Mouse (Mus musculus) liver, embryonic 14.5 days (tissue): ENCODE results near the gene Gdf15.

Experiments used
- CTCF ChIP-seq: IDR thresholded peaks from 2 replicates; pipeline ENCODE4 v1.5.1; 2016; ENCODE audit warnings: antibody characterized with exemption, low read depth, control low read depth
- EP300 ChIP-seq: IDR thresholded peaks from 2 replicates; pipeline ENCODE4 v1.6.1; 2016; ENCODE audit warnings: antibody characterized with exemption, low read depth

DNA sequence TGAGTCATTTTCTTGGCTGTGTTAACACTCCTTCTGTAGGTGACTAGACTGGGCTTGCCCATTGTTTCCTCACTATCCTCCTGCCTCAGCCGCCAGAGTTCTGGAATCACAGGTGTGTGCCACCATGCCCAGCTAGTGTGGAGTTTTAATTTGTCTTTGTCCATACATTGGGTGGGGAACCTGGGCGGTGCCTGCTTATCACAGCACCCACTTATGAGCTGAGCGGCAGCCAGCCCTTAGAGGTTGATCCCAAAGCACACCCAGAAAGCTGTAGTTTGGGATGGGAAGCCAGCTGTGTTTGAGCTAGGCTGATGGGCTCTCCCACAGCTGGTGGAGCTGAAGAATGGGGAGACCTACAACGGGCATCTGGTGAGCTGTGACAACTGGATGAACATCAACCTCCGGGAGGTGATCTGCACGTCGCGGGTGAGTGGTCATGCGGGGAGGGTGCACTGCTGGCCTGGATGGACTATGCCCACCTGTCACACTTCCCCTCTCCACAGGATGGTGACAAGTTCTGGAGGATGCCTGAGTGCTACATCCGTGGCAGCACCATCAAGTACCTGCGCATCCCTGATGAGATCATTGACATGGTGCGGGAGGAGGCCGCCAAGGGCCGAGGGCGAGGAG lies 45.3 kb upstream of the Gdf15 start:
- TF ChIP-seq CTCF (no peak), EP300 (no peak)
